Mouse (Mus musculus) MEL (cell line): ENCODE measurements around the gene Msi2. TPM values are rescaled to one million over a fixed set of nuclear protein-coding genes. Genes with fewer than 3 reads are reported as not detected.

Source experiments
- DNase-seq: peaks from one replicate; pipeline ENCODE4 v3.0.0; 2011; ENCODE audit warnings: low read depth, low spot score
- H3K27ac ChIP-seq: 2 replicates; pipeline ENCODE4 v1.5.1; 2012; ENCODE audit warnings: low read depth, mild to moderate bottlenecking, control low read depth, low read length, moderate library complexity; ENCODE audit not compliant: control insufficient read depth
- H3K27me3 ChIP-seq, 2 experiments: fragments of 150-350 bp in 1 of 2; sonication (generic) in 1 of 2; 2 replicates each; pipeline ENCODE4 v1.6.1; 2012; ENCODE audit warnings: low read length in 2 of 2, mild to moderate bottlenecking in 2 of 2, improper control_type of control experiment in 1 of 2, moderate library complexity in 1 of 2; ENCODE audit not compliant: insufficient read depth in 2 of 2, control insufficient read depth in 1 of 2
- H3K36me3 ChIP-seq, 2 experiments: 2 replicates each; pipeline ENCODE4 v1.6.1; 2012 to 2014; ENCODE audit warnings: low read length in 2 of 2, improper control_type of control experiment in 1 of 2, inconsistent platforms in 1 of 2, mild to moderate bottlenecking in 1 of 2; ENCODE audit not compliant: insufficient read depth in 2 of 2, control insufficient read depth in 1 of 2
- H3K4me1 ChIP-seq, 2 experiments: fragments of 150-350 bp in 1 of 2; sonication (generic) in 1 of 2; 2 replicates each; pipeline ENCODE4 v1.6.1; 2012; ENCODE audit warnings: low read length in 2 of 2, improper control_type of control experiment in 1 of 2, mild to moderate bottlenecking in 1 of 2; ENCODE audit not compliant: insufficient read depth in 2 of 2, control insufficient read depth in 1 of 2
- H3K4me3 ChIP-seq, 2 experiments: fragments of 150-350 bp in 1 of 2; sonication (generic) in 1 of 2; 2 replicates each; pipeline ENCODE4 v1.5.1; 2012; ENCODE audit warnings: low read depth in 2 of 2, low read length in 2 of 2, mild to moderate bottlenecking in 2 of 2, moderate library complexity in 2 of 2, control low read depth in 1 of 2, improper control_type of control experiment in 1 of 2; ENCODE audit not compliant: control insufficient read depth in 1 of 2, insufficient read depth in 1 of 2
- H3K79me2 ChIP-seq: 2 replicates; pipeline ENCODE4 v1.6.1; 2012; ENCODE audit warnings: mild to moderate bottlenecking, low read length, moderate library complexity; ENCODE audit not compliant: control insufficient read depth, poor library complexity, insufficient read depth
- H3K9ac ChIP-seq: 2 replicates; pipeline ENCODE4 v1.6.1; 2012; ENCODE audit warnings: low read depth, mild to moderate bottlenecking, control low read depth, low read length, moderate library complexity; ENCODE audit not compliant: control insufficient read depth, poor library complexity, severe bottlenecking
- H3K9me3 ChIP-seq: fragments of 150-350 bp; sonication (generic); replicated peaks from 2 replicates; pipeline ENCODE4 v1.6.1; 2012; ENCODE audit warnings: mild to moderate bottlenecking, low read length, improper control_type of control experiment, moderate library complexity; ENCODE audit not compliant: insufficient read depth
- BHLHE40 ChIP-seq: IDR thresholded peaks from 2 replicates; pipeline ENCODE4 v1.6.1; 2012; ENCODE audit warnings: low read depth, mild to moderate bottlenecking, inconsistent platforms, low read length, improper control_type of control experiment, borderline replicate concordance
- E2F4 ChIP-seq: IDR thresholded peaks from 2 replicates; pipeline ENCODE4 v1.6.1; 2011; ENCODE audit warnings: low read depth, low read length, improper control_type of control experiment, borderline replicate concordance
- EP300 ChIP-seq, 2 experiments: IDR thresholded peaks; 2 replicates each; pipeline ENCODE4 v1.6.1; 2011; ENCODE audit warnings: improper control_type of control experiment in 2 of 2, low read length in 2 of 2, low read depth in 1 of 2, mild to moderate bottlenecking in 1 of 2
- ETS1 ChIP-seq: IDR thresholded peaks from 2 replicates; pipeline ENCODE4 v1.6.1; 2012; ENCODE audit warnings: low read depth, mild to moderate bottlenecking, inconsistent platforms, low read length, improper control_type of control experiment, moderate library complexity
- GATA1 ChIP-seq: IDR thresholded peaks from 2 replicates; pipeline ENCODE4 v1.6.1; 2011; ENCODE audit warnings: low read depth, low read length, improper control_type of control experiment
- HCFC1 ChIP-seq: IDR thresholded peaks from 2 replicates; pipeline ENCODE4 v1.6.1; 2012; ENCODE audit warnings: low read depth, mild to moderate bottlenecking, inconsistent platforms, low read length, improper control_type of control experiment, moderate library complexity
- KAT2A ChIP-seq: conservative IDR thresholded peaks from 2 replicates; pipeline ENCODE4 v1.6.1; 2012; ENCODE audit warnings: low read depth, low read length, improper control_type of control experiment, inconsistent platforms
- MAX ChIP-seq: IDR thresholded peaks from 2 replicates; pipeline ENCODE4 v1.6.1; 2011; ENCODE audit warnings: low read length, improper control_type of control experiment
- MAZ ChIP-seq: IDR thresholded peaks from 2 replicates; pipeline ENCODE4 v1.6.1; 2012; ENCODE audit warnings: low read depth, mild to moderate bottlenecking, inconsistent platforms, low read length, improper control_type of control experiment
- MXI1 ChIP-seq: IDR thresholded peaks from 2 replicates; pipeline ENCODE4 v1.6.1; 2011; ENCODE audit warnings: mild to moderate bottlenecking, low read depth, low read length, improper control_type of control experiment
- MYC ChIP-seq: IDR thresholded peaks from 2 replicates; pipeline ENCODE4 v1.6.1; 2011; ENCODE audit warnings: low read depth, mild to moderate bottlenecking, low read length, improper control_type of control experiment, moderate library complexity
- NELFE ChIP-seq: IDR thresholded peaks from 2 replicates; pipeline ENCODE4 v1.6.1; 2011; ENCODE audit warnings: low read depth, low read length, improper control_type of control experiment
- POLR2A ChIP-seq, 2 experiments: IDR thresholded peaks; 2 replicates each; pipeline ENCODE4 v1.6.1; 2011 to 2012; ENCODE audit warnings: low read length in 2 of 2, mild to moderate bottlenecking in 2 of 2, control low read depth in 1 of 2, improper control_type of control experiment in 1 of 2, low read depth in 1 of 2, moderate library complexity in 1 of 2; ENCODE audit not compliant: control insufficient read depth in 1 of 2, insufficient read depth in 1 of 2, poor library complexity in 1 of 2
- POLR2AphosphoS2 ChIP-seq: IDR thresholded peaks from 2 replicates; pipeline ENCODE4 v1.6.1; 2011; ENCODE audit warnings: low read length, improper control_type of control experiment
- POLR2AphosphoS5 ChIP-seq: IDR thresholded peaks from 2 replicates; pipeline ENCODE4 v1.6.1; 2012; ENCODE audit warnings: low read depth, borderline replicate concordance, mild to moderate bottlenecking, inconsistent platforms, low read length, moderate library complexity, mixed read lengths
- SIN3A ChIP-seq: IDR thresholded peaks from 2 replicates; pipeline ENCODE4 v1.6.1; 2012; ENCODE audit warnings: low read length, improper control_type of control experiment, inconsistent platforms
- TBP ChIP-seq: IDR thresholded peaks from 2 replicates; pipeline ENCODE4 v1.8.0; 2011; ENCODE audit warnings: low read depth, low read length, improper control_type of control experiment
- TCF12 ChIP-seq: IDR thresholded peaks from 2 replicates; pipeline ENCODE4 v1.6.1; 2014; ENCODE audit warnings: low read depth, mild to moderate bottlenecking, inconsistent platforms, low read length, improper control_type of control experiment, moderate library complexity
- UBTF ChIP-seq: IDR thresholded peaks from 2 replicates; pipeline ENCODE4 v1.6.1; 2012; ENCODE audit warnings: low read depth, mild to moderate bottlenecking, inconsistent platforms, low read length, improper control_type of control experiment, moderate library complexity, borderline replicate concordance; ENCODE audit not compliant: insufficient read depth
- USF2 ChIP-seq, 2 experiments: IDR thresholded peaks; 2 replicates each; pipeline ENCODE4 v1.6.1; 2011 to 2012; ENCODE audit warnings: improper control_type of control experiment in 2 of 2, low read length in 2 of 2, borderline replicate concordance in 1 of 2, inconsistent platforms in 1 of 2, low read depth in 1 of 2, mild to moderate bottlenecking in 1 of 2; ENCODE audit not compliant: insufficient read depth in 1 of 2
- ZC3H11A ChIP-seq: IDR thresholded peaks from 2 replicates; pipeline ENCODE4 v1.6.1; 2012; ENCODE audit warnings: low read depth, mild to moderate bottlenecking, inconsistent platforms, low read length, improper control_type of control experiment
- polyA plus RNA-seq, 2 experiments: library from polyadenylated mRNA; stranded (reverse) in 1 of 2; unstranded in 1 of 2; fragments of >175 nt in 1 of 2; fragments of >200 nt in 1 of 2; gene quantifications; 2 replicates each; pipeline versions ENCODE4 v1.2.1 to v1.2.4; 2012; ENCODE audit warnings: low replicate concordance in 2 of 2, low read depth in 1 of 2; ENCODE audit not compliant: insufficient read length in 2 of 2, insufficient read depth in 1 of 2, missing spikeins in 1 of 2
- total RNA-seq: library from RNA; depleted of rRNA; stranded (reverse); fragments of 300-350 nt; gene quantifications from 2 replicates; pipeline ENCODE4 v1.2.3, GENCODE M21; 2012

The Msi2 gene
- total and polyA plus RNA-seq, 3 experiments, result 16.2 to 29.7 TPM; not detected in 1

- Histone ChIP-seq H3K9ac (no peak overlapping the region), H3K27me3 (no peaks in the 10 kb centered on the region), H3K4me3 (no peak overlapping the region), H3K27ac (no peak overlapping the region), H3K79me2 (no peaks in the 10 kb centered on the region), H3K4me1 (no peaks in the 10 kb centered on the region), H3K9me3 (no peaks in the 10 kb centered on the region), H3K36me3 (peaks cover under 1 to 9% of the 10 kb centered on the region in 2 experiments; a peak in 3 of 4 replicates)
- no peak for DNase-seq
- no peak for TF ChIP-seq POLR2AphosphoS5
- no peak for TF ChIP-seq EP300 (IDR thresholded peaks at IDR 0.05; ENCODE audit: low read depth in 1 of 2, low read length in 2 of 2)
- no peak for TF ChIP-seq KAT2A
- no peak for TF ChIP-seq USF2 (IDR thresholded peaks at IDR 0.05; ENCODE audit: borderline replicate concordance in 1 of 2, insufficient read depth in 1 of 2, low read depth in 1 of 2, low read length in 2 of 2)
- no peak for TF ChIP-seq BHLHE40
- TF ChIP-seq UBTF, result no peak
- TF ChIP-seq TCF12, result no peak
- no peak for TF ChIP-seq MXI1
Measured at GRCm38 (mm10) chr11:88709876-88710614, 8.3 kb downstream of the Msi2 start.

GRCm38 (mm10) chr11:88707228-88707775, 11.0 kb downstream of the Msi2 start:
- no peak overlapping the region for H3K27ac ChIP-seq
- peaks cover 5 to 16% of the 10 kb centered on the region in 2 experiments; a peak in 3 of 4 replicates for H3K36me3 ChIP-seq
- H3K79me2 ChIP-seq, result no peaks in the 10 kb centered on the region
- no peak for TF ChIP-seq ETS1
- 0 out of 4 replicates have a peak, but pooled peaks of 1 of the 2 experiments have one; percentile 24 for TF ChIP-seq POLR2A (IDR thresholded peaks at IDR 0.05; ENCODE audit: control insufficient read depth in 1 of 2, insufficient read depth in 1 of 2, low read depth in 1 of 2, low read length in 2 of 2, poor library complexity in 1 of 2)
- no peak for TF ChIP-seq SIN3A
- no peaks in the 10 kb centered on the region for H3K27me3 ChIP-seq
- no peaks in the 10 kb centered on the region for H3K9me3 ChIP-seq
- H3K9ac ChIP-seq, result no peak overlapping the region
- peaks cover 2 to 5% of the 10 kb centered on the region in 2 experiments; a peak in 2 of 4 replicates for H3K4me1 ChIP-seq
- H3K4me3 ChIP-seq, result no peak overlapping the region
- DNase-seq, result no peak

DNA sequence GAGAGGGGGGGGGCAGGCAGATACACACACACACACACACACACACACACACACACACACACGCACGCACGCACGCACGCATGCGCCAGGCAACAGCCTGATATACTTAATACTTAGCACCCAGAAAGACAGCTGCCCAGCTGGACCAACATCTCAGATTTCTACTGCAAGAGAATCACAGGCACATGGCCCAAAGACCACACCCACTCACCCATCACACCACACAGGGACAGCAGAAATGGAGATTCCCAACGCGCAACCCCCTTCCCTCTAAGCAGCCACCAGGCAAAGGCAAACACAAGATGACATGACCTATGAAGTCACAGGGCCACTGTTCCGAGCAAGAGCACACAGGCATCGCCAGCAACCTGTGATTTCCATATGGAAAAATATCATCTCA, 13.6 kb downstream of the Msi2 start:
- Histone ChIP-seq H3K36me3 (peaks cover 5 to 21% of the 10 kb centered on the region in 2 experiments; a peak in 3 of 4 replicates), H3K27ac (no peak overlapping the region), H3K4me1 (peaks cover 2 to 5% of the 10 kb centered on the region in 2 experiments; a peak in 2 of 4 replicates), H3K4me3 (no peak overlapping the region), H3K9ac (no peak overlapping the region), H3K79me2 (no peaks in the 10 kb centered on the region), H3K9me3 (no peaks in the 10 kb centered on the region), H3K27me3 (no peaks in the 10 kb centered on the region)
- no peak for DNase-seq
- TF ChIP-seq GATA1 (no peak), MAX (no peak), TCF12 (no peak), NELFE (no peak), MAZ (no peak), ETS1 (no peak), HCFC1 (no peak), TBP (no peak), KAT2A (no peak), MYC (no peak), POLR2AphosphoS2 (no peak), ZC3H11A (no peak), E2F4 (no peak)
